Mouse (Mus musculus) CD4-positive, CD25-positive, alpha-beta regulatory T cell, adult 2 months (primary cell): ENCODE measurements at regions not wholly inside any gene's neighbourhood (a gene's known extent, or its start where the extent isn't known, plus 50 kb on each side); places are given as distances from the start of the nearest gene placed in this dataset.
"Not testable (repeated sequence)": the region's sequence is repeated elsewhere in the genome, so short reads cannot be mapped to it uniquely, and the experiment has no call there.

Experiments
- DNase-seq: peaks from one replicate; pipeline ENCODE4 v3.0.0-alpha.2; 2012; ENCODE audit warnings: low read depth, low spot score

- DNase-seq: no peak
Observed at GRCm38 (mm10) chr10:53482919-53483318, 103.2 kb upstream of the Cep85l start.

GRCm38 (mm10) chr10:53470200-53470599 lies 90.5 kb upstream of the Cep85l start:
- no peak for DNase-seq

DNA sequence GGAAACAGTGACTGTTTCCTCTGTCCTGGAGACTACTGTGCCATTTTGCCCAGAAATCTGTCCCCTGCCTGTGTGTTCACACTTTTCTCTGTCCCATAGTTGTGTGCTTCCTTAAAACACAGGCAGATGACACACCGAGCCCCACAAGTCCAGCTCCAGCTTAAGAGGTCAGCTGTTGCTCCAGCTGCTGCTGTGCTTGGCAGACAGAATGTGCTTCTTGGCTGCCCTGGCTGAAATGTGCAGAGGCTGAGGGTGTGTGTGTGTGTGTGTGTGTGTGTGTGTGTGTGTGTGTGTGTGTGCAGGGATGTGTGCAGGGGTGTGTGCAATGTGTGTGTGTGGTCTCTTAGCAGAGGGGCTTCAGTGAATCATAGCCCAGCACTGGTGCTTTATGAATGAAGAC lies 89.9 kb upstream of the Cep85l start:
- DNase-seq: no peak

- DNase-seq: no peak
Observed at GRCm38 (mm10) chr10:53468293-53468545, 88.5 kb upstream of the Cep85l start.

DNA sequence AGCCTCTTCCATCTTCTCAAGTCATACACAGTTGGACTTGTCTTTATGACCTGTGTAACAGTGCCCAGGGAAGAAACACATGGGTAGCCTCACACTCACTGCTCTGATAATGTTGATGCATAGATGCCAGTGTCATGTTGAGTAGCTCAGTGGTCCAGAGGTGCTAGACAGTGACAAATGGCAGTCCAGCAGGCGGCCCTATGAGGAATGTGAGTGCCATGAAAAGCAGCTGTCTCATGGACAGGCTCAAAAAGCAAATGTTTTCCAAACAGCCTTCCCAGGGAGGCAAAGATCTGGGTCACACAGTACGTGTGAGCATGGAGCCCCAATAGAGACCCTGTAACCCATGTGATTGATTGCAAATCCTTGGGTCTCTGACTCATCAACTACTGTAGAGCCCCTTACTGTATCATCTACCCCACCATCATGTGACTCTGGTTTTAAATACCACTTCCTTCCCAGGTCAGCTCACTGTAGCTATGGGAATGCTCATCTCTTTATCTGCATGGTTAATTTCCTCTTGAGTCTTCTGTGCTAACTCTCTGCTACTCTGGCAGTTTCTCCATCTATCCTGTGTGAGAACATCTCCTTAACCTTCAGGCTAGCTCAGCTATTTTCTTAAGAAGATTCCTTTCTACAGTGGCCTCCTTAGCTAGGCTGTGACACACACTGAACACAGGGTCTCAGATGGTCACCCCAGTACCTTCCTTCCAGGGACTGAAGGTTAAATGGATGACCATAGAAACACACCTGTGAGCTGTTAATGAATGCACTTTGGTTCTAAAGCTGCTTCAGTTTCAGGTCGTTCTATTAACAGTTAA lies 87.9 kb upstream of the Cep85l start:
- DNase-seq: no peak

DNA sequence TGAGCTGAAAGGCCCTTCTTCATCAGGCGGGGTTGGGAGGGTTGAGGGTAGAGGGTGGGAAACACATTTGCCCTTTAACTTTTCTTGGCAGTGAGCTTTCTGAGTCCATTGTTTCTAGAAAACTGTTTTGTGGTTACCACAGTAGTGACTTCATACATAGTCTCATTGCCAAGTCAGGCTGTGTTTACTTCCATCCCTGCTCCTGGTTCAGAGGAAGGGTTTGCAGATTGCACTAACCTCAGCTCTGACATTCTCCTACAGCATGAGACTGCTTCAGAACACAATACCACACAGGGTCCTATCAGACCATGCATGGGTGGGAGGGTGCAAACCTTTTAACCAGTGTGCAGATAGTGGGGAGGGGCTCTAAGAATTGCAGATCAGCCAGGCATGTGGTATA lies 87.1 kb upstream of the Cep85l start:
- no peak for DNase-seq

DNA sequence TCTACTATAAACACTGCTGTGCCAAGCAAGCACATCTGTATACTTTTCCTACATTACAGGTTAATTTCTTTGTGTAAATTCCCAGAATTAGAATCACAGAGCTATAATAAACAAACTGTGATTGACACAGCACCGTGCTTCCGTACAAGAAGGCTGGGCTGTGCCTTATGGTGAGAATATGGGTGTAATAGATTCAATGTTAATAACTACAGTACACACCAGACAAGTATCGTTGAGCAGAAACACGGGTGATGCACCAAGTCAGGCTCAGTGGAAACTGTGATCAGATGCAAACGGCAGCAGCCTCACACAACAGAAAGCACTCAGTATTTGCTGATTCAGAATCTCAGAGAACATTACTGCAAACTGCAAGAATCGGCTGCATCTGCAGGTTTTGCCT lies 86.5 kb upstream of the Cep85l start:
- DNase-seq: no peak

DNA sequence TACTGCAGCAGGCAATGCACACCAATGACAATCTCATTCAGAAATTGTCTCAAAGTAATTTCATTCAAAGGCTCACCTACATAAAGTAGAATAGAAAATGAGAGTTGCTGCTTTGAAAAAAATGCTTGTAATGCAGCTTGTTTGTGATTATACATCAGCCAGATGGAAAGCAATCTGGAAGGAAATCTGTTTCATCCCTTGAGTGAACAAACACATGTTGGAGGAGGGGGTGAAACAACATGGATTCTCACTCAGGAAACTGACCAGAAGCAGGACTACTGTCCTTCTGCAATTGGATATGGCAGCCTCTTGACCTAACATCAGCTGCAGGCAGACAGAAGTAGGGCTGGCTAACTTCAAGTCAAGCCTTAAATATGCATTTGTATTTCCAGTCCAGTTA lies 84.8 kb upstream of the Cep85l start:
- DNase-seq: no peak

DNA sequence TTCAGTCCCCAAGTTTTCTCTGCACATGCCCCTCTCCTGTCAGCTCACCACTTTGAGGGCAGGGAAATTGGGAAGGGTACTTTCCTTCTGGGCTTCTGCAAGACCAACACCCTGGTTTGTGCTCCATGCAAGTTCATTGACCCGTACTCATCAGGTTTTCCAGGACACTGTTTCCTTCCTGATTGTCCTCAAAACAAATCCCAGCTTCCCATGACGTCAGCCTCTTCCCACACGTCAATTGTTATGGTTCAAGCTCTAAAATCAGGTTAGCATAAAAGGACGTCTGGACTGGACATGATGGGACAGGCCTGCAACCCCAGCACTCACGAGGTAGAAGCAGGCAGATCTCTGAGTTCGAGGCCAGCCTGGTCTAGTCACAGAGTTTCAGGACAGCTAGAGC lies 84.3 kb upstream of the Cep85l start:
- no peak for DNase-seq

- no peak for DNase-seq
Observed at GRCm38 (mm10) chr10:53463471-53463870, 83.7 kb upstream of the Cep85l start.

- DNase-seq: no peak
Observed at GRCm38 (mm10) chr10:53462449-53463308, 82.9 kb upstream of the Cep85l start.

DNA sequence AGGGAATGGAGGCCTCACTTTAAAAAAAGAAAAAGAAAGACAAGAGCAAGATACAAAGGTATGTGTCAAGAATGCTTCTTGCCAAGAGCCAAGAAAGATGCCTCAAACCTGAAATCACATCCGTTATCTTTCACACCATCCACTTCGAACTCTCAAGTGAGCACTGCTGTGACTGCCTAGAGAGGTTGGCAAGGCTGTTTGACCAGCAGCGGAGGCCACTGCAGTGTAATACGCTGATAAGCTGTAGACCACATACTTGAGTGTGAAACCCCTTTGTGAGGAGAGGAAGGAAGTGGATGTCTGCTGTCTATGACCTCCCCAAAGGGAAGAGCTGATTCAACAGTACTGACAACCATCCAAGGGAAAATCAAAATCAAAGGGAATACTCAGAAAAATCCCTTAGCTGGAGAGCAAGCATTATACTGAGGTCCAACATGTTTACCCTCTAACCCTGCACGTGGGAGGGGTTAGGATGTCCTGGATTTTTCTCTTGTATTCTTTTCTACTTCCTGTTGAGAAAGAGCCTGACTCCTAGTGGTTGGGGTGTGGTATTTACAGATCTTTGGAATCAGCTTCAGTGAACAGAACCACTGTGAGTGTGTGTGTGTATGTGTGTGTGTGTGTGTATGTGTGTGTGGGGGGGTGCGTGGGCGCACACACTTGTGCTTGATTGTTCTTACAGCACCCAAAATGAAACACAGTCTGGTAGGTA lies 81.5 kb upstream of the Cep85l start:
- DNase-seq: peak; percentile 46

- DNase-seq: not testable (repeated sequence)
Observed at GRCm38 (mm10) chr10:53459706-53460105, 80.0 kb upstream of the Cep85l start.

DNA sequence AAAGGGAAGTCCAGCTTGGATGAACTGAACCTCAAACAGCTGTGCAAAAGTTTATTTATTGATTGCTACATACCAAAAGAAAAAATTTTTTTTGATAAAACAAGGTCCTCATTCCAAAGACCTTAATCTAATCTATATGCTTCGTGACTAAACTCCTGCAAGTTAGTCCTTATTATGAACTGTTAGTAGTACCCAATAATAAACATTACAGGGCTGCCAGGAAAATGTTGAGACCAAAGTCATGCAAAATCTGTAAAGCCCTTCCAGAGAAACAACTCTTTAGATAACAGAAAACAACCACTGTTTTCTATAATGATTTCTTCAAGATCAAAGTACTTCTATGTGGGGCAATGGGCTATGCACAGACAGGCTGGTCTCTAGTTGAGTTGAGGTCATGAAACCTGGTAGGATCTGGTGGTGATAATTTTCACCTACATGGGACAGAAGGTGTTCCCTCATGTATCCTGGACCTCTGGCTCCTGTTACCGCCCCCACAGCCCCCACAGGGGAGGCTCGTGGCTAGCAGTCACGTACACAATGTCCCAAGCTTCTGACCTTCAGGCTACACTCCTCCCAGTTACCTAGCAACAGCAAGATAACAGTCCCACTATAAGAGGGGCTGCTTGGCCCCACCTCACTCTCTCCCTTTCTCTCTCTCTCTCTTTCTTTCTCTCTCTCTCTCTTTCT lies 76.4 kb upstream of the Cep85l start:
- DNase-seq: no peak

- DNase-seq: no peak
Observed at GRCm38 (mm10) chr10:53444789-53445188, 65.0 kb upstream of the Cep85l start.

DNA sequence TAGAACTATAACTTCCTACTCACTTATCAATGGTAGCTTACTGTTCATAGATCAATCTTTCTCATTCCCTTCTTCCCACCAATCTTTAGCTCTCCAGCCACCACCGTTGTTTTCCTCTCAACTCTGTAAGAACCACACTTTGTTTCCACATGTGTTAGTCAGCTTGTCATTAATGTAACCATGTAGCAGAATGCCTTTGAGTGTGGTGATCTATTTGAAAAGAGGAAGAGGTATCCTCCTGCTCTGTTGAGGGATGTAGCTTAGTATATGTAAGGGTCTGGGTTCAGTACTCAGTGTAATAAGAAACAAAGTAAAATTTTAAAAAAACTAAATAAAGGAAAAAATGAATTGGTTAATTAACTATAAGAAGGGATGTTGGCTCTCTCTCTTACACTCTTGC lies 63.7 kb upstream of the Cep85l start:
- DNase-seq: no peak

DNA sequence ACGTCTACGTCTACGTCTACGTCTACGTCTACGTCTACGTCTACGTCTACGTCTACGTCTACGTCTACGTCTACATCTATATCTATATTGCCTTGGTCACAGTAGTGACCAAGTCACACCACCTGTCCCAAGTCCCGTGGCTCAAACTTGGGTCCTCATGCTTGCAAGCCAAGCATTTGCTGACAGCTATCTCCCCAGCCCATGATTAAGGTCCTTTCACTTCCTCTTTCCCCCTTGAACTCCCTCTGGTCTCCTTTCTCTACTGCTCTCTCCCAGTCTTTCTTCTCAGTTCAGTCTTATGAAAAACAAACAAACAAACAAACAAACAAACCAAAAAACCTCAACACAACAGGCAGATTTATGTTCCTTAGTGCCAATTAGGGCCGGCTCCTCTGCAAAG lies 63.2 kb upstream of the Cep85l start:
- no peak for DNase-seq

- DNase-seq: no peak
Observed at GRCm38 (mm10) chr10:53440251-53440650, 60.5 kb upstream of the Cep85l start.

GRCm38 (mm10) chr10:53438388-53438787 lies 58.6 kb upstream of the Cep85l start:
- no peak for DNase-seq

DNA sequence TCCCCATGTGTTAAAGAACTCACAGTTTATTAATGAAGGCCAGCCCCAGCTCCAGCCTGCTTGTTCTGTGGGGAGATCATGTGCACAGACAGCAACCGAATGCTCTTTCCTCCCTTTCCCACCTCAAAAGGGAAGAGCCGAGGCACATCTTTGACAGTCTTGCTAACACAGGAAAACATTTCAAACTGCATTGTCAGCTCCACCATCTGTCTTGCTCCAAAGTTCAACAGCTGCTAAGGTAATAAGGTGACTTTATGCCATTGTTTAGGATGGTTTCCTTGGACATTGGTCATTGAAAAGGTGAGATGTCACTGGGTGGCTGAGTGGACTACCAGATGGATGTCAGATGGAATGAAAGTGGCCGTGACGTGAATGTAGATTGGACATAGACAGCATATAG lies 58.0 kb upstream of the Cep85l start:
- no peak for DNase-seq

DNA sequence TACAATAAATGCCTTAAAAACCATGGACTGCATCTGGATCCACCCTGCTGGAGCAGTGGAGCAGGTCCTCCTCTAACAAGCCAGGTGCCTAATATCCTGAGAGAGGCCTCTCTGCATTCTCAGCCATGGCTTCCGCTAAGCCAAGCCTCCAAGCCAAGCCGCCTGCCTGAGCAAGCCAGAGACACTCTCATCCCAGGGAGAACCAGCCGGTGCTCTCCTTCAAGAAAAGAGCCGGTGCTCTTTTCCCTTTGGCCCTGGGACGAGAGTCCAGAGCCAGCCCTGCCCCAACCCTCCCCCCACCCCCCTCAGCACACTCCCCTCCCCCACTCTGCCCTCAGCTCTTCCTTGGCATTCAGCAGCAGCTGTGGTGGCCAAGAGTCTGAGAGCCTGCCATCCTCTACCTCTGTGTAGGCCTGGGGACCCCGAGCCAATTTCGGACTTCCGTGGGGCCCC lies 56.3 kb upstream of the Cep85l start:
- no peak for DNase-seq
